Mouse (Mus musculus) left cerebral cortex, adult 9 months (tissue): ENCODE measurements around the gene Klrb1b.
"Not testable (repeated sequence)": the region's sequence is repeated elsewhere in the genome, so short reads cannot be mapped to it uniquely, and the experiment has no call there.

Experiments used
- DNase-seq, 2 experiments: peaks; one replicate each; pipeline ENCODE4 v3.0.0; 2022; ENCODE audit warnings: low spot score in 2 of 2

Klrb1b gene

DNA sequence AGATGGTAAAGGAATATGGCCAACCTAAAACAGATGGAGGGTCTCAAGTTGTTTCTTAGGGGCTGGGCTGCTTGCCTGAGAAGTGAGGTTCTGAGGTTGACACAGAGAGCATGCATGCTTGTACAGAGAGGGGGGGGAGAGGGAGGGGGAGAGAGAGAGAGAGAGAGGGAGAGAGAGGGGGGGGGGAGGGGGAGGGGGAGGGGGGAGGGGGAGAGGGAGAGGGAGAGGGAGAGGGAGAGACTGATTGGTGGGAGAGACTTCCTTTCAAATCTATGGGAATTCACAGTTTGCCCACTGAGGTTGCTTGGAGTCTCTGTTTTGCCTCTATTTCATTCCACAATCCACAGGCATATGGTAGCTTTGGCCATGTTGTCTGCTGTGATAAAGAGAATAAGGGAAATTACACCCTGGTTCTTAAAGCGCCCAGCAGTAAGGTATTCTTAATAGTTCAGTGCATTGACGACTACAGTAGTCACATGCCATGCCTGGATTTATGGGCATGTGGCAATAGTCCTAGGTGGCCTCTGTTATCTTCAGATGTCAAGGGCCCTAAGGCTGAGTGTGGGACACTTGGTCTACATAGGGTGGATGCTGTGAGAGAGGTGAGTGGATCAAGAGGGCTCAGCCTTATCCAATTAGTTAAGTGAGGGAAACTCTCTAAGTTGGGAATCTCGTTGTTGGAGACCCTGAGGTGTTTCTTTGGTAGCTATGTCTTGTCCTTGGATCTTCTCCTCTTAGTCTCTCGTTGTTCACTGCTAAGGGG lies 15.4 kb upstream of the Klrb1b start:
- DNase-seq = no peak

DNA sequence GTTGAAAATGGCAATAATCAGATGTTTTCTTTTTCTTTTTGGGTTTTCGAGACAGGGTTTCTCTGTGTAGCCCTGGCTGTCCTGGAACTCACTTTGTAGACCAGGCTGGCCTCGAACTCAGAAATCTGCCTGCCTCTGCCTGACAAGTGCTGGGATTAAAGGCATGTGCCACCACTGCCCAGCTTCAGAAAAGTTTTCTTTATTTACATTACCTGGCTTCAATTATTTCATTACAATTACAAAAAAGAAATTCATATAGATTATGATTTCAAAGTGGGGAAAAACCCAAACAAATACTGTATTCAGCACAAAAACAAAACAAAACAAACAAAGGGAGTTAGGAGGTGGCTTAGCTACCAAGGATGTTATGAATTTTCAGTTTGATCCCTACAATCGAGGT lies 14.5 kb upstream of the Klrb1b start:
- not testable (repeated sequence) for DNase-seq

DNA sequence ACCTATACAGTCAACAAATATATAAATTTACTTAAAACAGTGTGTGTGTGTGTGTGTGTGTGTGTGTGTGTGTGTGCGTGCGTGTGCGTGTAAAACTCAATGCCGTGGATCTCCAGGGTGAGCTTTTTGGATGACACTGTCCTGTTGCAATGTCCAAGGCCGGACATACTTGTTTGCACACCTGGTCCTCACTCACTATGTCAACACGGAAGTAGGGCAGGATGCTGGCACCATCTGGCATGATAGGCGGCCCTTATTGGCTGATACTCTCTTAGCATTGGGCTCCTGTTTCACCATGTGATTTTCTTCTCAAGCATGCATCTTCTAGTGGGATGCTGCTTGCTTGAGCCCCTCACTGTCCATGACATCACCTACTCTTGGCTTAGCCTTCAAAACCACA lies 13.8 kb upstream of the Klrb1b start:
- DNase-seq = no peak

DNA sequence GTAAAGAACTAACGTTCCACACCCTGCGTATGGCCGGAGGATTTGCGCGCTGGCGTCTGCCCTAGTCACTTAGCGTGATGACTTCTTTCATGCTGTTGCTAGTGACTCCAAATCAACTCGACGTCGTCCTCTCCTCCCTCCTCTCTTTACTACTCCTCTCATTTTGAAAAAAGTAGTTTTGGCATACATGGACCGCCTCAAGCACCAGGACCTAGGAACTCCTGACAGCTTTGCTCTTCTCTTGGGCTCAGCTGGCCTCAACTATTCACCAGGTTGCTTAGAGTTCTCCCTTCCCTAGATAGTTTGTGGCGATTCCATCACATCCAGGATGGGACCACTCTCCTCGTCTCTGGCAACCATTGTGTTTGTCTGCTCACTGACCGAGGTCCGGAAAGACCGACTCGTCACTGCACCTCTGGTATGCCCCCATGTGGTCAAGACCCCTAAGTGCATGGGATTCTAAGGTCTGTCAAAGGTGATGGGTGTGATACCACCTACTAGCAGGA lies 13.2 kb upstream of the Klrb1b start:
- DNase-seq = peak; percentile 57 to 83

DNA sequence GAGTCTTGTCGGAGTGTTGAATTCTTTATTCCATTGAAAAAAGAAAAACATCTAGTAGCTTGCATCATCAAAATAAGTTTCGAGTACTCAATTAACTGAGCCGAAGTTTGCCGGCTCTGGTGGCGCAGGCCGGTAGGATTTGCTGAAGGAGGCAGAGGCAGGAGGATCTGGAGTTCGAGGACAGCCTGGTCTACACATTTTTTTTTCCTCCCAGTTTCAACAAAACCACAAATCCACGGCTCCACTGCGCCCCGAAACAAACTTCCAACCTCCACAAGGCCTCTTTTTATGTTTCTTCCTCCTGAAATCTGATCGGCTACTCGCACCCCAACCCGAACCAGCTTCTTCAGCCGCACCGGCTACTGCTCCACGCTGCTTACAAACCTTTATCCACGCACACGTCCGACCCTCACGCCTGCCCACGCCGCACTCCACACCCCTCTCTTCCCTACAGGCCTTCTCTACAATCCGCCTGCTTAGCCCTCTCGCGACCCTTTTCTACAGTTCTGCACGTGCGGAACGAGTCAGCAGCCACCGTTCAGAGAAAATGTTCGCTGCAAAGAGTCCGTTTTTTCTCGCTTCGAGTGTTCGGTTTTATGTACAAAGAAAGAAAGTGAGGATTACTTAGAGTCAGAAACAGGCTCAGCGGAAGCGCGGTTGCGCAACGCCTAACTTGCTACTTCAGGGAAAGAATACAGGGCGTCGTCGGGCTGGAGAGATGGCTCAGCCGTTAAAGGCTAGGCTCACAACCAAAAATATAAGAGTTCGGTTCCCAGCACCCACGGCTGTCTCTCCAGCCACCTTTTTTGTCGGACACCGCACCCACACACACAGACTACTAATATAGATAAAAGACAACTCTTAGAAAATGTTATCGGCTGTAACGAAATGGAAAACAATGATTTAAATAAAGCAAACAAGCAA lies 12.5 kb upstream of the Klrb1b start:
- peak; percentile 79 to 95 for DNase-seq

DNA sequence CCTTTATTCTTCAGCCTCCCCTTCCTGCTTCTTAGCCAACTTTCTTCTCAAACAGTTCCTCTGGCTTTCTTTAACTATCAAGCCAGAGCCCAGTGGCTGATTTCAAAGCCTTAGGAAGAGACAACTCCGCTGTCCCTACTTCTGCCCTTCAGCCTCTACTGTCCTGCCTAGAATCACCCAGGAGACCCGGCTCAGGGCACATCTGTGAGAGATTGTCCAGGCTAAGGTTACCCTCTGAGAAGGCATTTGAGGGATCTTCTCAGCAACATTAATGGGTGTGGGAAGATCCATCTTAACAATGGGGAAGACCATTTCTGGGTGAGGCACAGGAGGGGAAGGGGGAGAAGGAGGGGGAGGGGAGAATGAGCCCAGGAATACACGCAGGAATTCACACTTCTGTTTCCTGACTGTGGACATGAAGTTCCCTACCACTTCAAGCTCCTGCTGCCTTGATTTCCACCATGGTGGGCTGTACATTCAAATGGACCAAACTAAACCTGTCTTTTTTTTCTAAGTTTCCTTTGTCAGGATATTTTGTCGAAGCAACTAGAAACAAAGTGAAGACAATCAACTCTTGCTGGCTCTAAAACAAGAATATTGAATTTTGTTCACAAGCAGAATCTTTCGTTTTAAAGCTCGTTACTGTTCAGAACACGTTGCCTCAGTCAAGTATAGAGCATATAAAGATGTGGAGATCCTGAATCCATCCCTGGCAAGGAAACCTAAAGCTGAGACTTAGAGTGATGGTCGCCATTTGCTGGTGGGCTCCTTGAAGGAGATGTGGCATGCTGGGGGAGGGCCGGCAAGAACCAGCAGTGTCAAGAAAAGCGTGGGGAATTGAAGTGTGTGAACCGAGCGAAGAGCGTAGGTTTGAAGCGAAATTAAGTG lies 11.6 kb upstream of the Klrb1b start:
- DNase-seq = no peak

DNA sequence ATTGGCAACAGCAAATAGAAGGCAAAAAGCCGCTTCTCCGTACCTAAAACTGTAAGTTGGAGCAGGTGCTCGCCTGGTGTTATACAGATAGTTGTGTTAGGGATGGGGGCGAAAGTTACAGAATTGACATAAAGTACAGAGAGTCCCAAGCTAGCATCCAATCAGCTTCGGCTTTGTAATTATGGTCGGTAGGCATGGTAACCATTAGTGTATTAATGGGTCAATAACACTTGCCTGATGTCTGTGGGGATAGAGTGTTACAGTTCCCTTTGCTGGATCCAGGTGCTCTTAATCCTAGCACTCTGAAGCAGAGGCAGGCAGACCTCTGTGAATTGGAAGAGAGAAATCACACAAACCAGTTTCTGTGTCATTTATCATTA lies 10.8 kb upstream of the Klrb1b start:
- no peak for DNase-seq

DNA sequence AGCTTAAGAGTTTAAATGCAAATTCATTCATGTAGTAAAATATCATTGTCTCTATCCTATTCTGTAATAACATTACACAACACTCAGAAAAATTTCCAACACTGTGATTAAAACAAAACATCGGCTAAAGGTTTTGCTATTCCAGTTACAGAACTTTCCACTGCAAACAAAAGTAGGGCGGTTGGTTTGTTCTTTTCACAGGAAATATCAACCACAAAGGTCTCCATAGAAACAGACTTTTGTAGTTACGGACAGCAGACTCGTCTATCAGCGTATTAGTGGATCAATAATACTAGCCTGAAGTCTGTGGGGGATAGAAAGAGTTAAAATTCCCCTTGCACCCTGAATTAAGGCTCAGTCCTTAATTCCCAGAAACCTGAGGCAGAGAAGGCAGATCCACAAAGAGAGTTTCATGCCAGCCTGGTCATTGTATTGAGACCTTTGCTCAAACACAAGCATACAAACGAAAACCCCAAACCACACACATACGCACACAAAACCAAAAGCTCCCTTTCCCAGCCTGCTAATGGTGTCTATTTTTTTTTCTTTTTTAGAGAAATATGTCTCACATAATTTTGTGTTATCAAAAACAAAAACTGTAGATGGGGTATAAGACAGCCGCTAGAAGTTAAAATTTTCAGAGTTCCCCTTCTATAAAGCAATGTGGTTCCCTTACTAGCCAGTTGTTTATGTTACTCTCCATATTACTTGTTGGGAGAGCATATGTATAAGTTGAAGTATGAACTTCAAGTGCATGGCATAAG lies 10.2 kb upstream of the Klrb1b start:
- no peak for DNase-seq

DNA sequence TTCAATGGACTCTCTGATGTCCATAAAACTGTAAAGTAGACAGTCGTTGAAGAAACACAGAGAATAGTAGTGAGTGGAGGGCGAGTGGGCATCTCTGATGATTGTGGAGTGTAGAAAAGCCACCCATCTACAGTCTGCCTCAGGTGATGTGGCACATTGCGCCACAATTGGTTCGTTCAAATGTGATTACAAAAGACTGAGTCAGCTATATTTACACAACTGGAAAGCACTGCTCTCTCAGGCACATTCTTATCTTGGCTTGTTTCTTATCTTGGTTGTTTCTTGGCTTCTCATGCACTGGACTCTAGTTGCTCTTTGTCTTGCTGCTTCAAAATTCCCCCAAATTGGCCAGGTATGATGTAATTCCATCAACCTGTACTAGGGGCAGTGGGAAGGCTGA lies 9.4 kb upstream of the Klrb1b start:
- no peak for DNase-seq

DNA sequence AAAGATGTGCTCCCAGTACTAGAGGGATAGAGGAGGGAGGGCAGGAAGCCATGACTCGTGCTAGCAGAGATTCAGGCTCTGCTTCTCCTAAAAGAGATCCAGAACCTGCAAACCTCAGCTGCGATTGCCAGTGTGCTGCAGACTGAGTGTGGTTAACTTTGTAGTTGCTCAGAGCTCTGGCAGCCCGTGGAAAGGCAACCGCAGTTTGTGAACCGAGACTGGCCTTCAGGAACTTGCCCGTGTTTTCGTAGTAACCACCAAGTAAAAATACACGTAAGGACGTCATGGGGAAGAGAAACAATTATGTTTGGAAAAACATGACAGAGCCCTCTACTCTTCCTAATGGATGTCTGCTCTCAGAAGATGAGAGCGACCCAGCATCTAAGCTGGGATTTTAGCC lies 6.9 kb upstream of the Klrb1b start:
- no peak for DNase-seq

DNA sequence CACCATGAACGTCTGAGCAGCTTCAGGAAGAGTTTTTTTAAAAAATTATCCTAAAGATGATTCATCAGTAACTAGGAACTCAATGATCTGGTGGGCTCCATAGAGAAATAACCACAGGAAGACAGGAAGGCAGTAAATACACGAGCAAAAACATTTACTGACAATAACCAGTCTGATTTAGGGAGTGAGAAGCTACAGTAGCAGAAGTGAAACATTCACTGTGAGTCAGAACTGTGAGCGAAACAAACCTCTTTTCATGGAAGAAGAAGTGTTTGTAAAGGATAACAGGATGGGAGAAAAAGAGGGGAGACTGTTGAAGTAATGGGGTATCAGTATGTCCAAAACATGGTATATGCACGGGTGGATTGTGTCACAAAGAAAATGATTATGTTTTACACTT lies 3.7 kb upstream of the Klrb1b start:
- DNase-seq = no peak

DNA sequence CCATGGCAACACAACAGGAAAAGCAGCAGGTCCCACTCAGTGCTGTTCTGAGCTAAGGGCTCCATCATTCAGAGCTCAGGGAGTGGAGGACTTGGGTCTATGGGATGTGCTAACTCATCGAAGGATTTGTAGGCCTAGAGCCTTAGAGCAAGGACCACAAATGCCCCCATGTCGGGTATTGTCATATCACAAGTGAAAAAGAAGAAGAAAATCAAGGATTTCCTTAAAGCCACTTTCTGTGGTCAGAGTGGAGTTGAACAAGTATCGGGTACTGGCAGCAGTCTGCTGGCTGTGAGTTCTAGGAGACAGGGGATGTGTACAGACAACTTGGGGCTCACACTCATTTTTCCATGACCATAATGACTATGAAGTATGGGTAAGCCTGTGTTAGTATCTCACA lies 650 bp upstream of the Klrb1b start:
- no peak for DNase-seq

DNA sequence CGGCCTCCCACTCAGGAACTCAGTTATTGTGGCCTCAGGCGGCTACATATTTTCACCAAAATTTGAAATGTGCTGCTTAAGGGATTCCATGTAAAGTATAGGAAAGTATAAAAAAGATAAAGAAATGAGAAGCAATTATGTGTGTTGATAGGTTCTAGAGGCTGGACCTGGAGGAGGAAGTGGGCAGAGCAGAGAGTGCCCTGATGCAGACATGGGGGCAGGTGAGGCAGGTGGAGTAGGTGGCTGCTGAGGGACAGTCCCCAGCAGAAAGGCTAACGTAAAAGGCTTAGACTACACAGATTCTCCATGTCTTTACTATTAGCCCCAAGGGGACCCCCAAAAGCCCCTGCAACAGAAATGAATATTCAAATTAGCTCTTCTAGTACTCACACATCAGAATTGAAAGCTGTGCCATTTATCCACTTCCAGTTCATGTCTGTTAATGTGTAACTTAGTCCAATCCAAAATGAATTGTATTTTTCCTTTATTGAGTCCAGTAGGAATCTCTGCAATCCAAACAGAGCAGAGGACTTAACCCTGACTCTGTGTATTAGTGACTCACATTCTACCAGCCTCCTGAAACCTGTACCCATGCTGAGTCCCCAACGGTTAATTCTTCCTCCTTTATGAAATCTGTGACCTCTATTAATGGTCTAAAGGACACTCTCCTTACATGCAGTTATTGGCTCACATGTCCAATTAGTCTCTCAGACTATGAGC lies 7.9 kb downstream of the Klrb1b start:
- DNase-seq = no peak

DNA sequence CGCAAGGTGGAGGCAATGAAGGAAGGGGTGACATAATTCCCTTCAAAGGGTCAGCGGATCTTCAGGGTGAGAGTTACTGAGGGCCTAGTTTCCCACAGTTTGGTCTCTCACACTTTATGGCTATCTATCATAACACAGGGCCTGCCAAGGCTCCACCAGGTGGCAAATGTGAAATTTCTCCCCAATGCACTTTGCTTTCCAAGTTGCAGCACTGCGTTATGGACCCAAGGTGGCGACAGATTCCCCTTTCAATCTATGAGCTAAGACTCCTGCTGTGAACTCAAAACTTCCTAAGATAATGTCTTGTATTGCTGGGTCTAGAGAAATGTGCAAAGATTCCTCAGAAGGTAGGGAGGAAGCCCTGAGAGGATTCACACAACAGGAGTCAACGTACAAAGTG lies 17.6 kb downstream of the Klrb1b start:
- DNase-seq = no peak

DNA sequence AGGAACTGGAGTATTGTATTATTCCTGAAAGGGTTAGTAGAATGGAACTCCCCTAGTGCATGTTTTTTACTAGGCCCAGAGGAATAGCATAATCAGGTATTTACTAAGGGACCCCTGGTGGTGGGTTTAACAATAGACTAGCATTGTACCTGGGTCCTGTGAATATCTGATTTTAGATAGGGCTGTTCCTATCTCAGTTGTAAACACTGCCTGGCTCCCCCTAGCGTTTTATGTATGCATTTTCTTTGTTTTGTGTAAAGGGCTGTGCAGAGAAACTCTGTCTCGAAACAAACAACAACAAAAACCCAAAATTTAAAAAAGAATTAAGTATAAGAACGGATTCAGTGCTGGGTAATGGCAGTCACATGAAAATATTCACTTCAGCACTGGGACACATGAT lies 19.1 kb downstream of the Klrb1b start:
- no peak for DNase-seq

DNA sequence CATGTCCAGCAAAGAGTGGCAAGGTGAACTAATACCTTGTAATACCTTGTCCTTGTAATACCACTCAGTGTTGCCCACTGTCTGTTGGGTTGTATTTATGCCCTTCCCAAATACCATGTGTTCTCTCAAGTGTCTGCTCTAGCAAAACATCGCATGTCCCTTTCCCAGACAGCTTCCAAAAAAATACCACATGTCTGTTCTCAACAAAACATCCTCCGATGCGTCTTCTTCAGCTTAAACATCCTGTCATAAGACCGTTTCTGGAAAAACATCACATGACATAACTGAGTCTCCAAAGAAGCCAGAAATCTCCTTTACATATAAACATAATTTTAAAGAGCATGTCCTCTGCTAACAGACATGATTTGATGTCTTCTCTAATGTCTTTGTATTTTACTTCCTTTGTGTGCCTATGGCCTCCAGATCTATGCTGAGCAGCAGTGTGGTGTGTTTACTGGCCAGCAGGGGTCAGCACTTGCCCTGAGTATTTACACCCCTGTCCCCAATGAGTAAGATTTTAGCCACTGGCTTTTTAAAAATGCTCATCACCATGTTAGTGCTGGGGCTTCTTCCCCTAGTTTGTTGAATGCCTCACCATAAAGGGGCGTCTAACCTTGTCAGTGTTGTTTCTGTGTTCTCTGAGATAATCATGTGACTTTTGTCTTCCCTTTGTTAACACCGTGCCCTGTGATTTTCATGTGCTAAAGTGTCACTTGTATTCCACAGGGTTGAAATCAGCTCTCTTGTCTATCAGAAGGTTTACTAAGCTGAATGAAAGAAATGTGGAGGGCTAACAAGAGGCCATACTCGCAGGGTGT lies 21.1 kb downstream of the Klrb1b start:
- DNase-seq = peak in 1 of 2 experiments; percentile 58

DNA sequence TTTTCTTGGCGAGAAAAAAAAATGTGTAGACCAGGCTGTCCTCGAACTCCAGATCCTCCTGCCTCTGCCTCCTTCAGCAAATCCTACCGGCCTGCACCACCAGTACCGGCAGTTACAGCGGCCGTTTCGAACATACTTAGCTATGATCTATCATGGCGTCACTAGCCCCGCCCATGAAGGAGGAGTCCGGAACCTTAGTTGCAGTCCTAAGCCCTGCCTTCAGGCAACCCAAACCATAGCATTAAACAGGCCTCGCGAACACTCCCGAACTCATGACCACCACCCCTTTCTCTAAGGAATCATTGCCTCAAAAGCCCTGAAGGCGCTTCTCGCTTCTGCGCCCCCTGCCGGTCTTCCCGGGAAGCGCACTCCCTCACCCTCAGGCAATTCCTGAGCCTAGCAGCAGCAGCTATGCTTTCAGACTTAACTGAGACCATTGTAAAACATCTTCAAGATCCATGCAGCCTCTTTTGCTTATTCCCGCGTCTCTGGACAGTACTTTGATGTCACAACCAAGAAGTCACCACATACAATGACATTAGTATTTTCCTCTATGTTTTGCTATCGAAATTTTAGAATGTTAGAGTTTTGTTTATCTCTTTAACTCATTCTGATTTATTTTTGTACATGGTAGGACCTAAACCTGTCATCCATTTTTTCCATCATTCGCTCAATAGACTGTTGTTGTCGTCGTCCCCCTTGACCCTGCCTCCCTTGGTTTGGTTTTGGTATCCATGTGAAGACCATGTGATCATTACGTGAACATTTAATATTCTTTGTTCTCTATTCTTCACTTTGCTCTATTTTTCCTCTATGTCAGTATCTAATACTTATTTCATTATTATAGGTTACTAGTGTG lies 22.9 kb downstream of the Klrb1b start:
- DNase-seq = peak; percentile 96 to 98

DNA sequence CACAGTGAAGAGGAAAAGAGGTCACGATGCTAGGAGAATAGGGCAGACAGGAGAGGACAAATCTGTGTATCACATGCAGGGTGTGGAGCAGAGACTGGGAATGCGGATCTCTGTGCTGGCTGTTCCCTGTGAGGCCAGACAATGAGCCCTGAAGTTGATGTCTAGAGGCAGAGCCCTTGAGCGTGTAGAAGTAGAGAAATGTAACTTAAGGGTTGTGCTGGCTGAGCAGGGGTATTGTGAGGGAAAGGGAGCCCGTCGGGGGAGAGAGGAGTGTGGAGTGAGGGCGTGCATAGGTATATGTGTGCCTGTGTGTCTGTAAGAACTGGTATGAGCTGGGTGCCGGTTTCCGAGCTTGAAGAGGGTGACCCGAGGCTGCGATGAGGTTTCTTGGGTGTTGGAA lies 23.6 kb downstream of the Klrb1b start:
- DNase-seq = no peak

DNA sequence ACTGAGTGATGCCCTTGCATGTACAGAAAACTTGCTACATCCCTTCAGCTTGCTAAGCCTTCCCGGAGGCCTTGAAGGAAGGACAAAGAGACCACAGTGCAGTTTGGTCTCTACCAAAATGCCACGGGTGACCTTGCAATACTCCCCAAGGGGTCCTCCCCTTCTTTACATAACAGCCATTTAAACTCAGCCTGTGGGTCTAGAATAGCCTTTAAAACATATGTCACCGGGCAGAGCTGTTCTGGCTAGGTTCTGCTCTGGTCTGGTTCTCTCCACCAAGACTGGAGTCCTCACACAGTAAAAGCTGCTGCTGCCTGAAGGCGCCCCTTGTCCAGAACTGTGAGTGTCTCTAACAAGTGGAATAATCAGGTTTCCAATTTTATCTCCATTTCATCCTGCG lies 25.4 kb downstream of the Klrb1b start:
- DNase-seq = not testable (repeated sequence)
